Mouse (Mus musculus) colon, adult 2 months (tissue): ENCODE results near the gene Clec14a. TPM values are rescaled to one million over a fixed set of nuclear protein-coding genes. Genes with fewer than 3 reads are reported as not detected.

Source experiments
- polyA plus RNA-seq: library from polyadenylated mRNA; depleted of rRNA; stranded (reverse); fragments of >200 nt; gene quantifications from 2 replicates; pipeline ENCODE4 v1.2.3, GENCODE M21; 2012; rRNA removed

Gene Clec14a
- 6.1 and 6.3 TPM in 2 replicates for polyA plus RNA-seq

GRCm38 (mm10) chr12:58268563-58269501 is at the start of gene Clec14a:
Gene Clec14a, minus strand, starts transcription at chr12:58269290.

Other genes starting within 250 kb of the Clec14a start
- 54.5 and 65.6 TPM in 2 replicates for gene Sstr1, start 57.5 kb downstream of the Clec14a start, polyA plus RNA-seq